Mouse (Mus musculus) ES-Bruce4 (cell line): ENCODE data around the gene Pdzd4. TPM values are rescaled to one million over a fixed set of nuclear protein-coding genes. Genes with fewer than 3 reads are reported as not detected.
A peak's percentile ranks its signal among the peaks of the same experiment; 100 is the strongest.

Experiments used
- H3K27ac ChIP-seq: 2 replicates; pipeline ENCODE4 v1.5.1; 2012; ENCODE audit warnings: low read length, inconsistent platforms; ENCODE audit not compliant: insufficient read depth
- H3K27me3 ChIP-seq: 2 replicates; pipeline ENCODE4 v1.6.1; 2012; ENCODE audit warnings: mild to moderate bottlenecking, low read length, inconsistent platforms; ENCODE audit not compliant: control insufficient read depth, poor library complexity, insufficient read depth, severe bottlenecking
- H3K36me3 ChIP-seq: 2 replicates; pipeline ENCODE4 v1.6.1; 2012; ENCODE audit warnings: inconsistent platforms, mild to moderate bottlenecking, low read length, moderate library complexity; ENCODE audit not compliant: control insufficient read depth, poor library complexity, insufficient read depth, severe bottlenecking
- H3K4me1 ChIP-seq: one replicate; pipeline ENCODE4 v1.8.1; 2011; ENCODE audit warnings: low read length; ENCODE audit not compliant: control insufficient read depth, insufficient read depth
- H3K4me3 ChIP-seq: 2 replicates; pipeline ENCODE4 v1.5.1; 2011; ENCODE audit warnings: low read depth, mild to moderate bottlenecking, low read length
- H3K9ac ChIP-seq: 2 replicates; pipeline ENCODE4 v1.6.1; 2012; ENCODE audit warnings: low read depth, mild to moderate bottlenecking, inconsistent platforms; ENCODE audit not compliant: poor library complexity, severe bottlenecking
- H3K9me3 ChIP-seq: replicated peaks from 2 replicates; pipeline ENCODE4 v1.6.1; 2012; ENCODE audit warnings: mild to moderate bottlenecking, low read length, inconsistent platforms; ENCODE audit not compliant: control insufficient read depth, poor library complexity, insufficient read depth, severe bottlenecking
- CTCF ChIP-seq: IDR thresholded peaks from one replicate; pipeline ENCODE4 v1.8.1; 2011; ENCODE audit warnings: low read depth, low read length
- EP300 ChIP-seq: IDR thresholded peaks from 2 replicates; pipeline ENCODE4 v1.6.1; 2011; ENCODE audit warnings: low read depth, low read length; ENCODE audit not compliant: insufficient read depth
- POLR2A ChIP-seq: IDR thresholded peaks from one replicate; pipeline ENCODE4 v1.8.1; 2011; ENCODE audit warnings: low read length; ENCODE audit not compliant: insufficient read depth
- polyA plus RNA-seq: library from polyadenylated mRNA; stranded (reverse); fragments of >200 nt; gene quantifications from 2 replicates; pipeline ENCODE4 v1.2.4, GENCODE M21; 2011; ENCODE audit warnings: low read depth; ENCODE audit not compliant: missing spikeins, insufficient read depth, insufficient read length

Pdzd4 gene
- polyA plus RNA-seq, 1 experiment = 24.1 TPM

- no peak for TF ChIP-seq EP300
- TF ChIP-seq POLR2A = no peak
- no peak for TF ChIP-seq CTCF
- Histone ChIP-seq H3K4me1 (no peaks in the 10 kb centered on the region), H3K9ac (no peak overlapping the region), H3K36me3 (no peaks in the 10 kb centered on the region), H3K27ac (no peak overlapping the region), H3K9me3 (no peaks in the 10 kb centered on the region), H3K4me3 (no peak overlapping the region), H3K27me3 (no peaks in the 10 kb centered on the region)
Measured at GRCm38 (mm10) chrX:73864692-73865091, 39.9 kb upstream of the Pdzd4 start.

- Histone ChIP-seq H3K4me1 (no peaks in the 10 kb centered on the region), H3K36me3 (no peaks in the 10 kb centered on the region), H3K4me3 (no peak overlapping the region), H3K27me3 (no peaks in the 10 kb centered on the region), H3K9me3 (no peaks in the 10 kb centered on the region), H3K27ac (no peak overlapping the region), H3K9ac (no peak overlapping the region)
- TF ChIP-seq EP300 (no peak), CTCF (no peak), POLR2A (no peak)
Measured at GRCm38 (mm10) chrX:73855087-73855408, 30.3 kb upstream of the Pdzd4 start.

- TF ChIP-seq CTCF (no peak), EP300 (no peak), POLR2A (no peak)
- Histone ChIP-seq H3K36me3 (no peaks in the 10 kb centered on the region), H3K4me1 (no peaks in the 10 kb centered on the region), H3K4me3 (no peak overlapping the region), H3K27ac (no peak overlapping the region), H3K9ac (no peak overlapping the region), H3K27me3 (no peaks in the 10 kb centered on the region), H3K9me3 (no peaks in the 10 kb centered on the region)
Measured at GRCm38 (mm10) chrX:73854326-73855086, 29.7 kb upstream of the Pdzd4 start.

DNA sequence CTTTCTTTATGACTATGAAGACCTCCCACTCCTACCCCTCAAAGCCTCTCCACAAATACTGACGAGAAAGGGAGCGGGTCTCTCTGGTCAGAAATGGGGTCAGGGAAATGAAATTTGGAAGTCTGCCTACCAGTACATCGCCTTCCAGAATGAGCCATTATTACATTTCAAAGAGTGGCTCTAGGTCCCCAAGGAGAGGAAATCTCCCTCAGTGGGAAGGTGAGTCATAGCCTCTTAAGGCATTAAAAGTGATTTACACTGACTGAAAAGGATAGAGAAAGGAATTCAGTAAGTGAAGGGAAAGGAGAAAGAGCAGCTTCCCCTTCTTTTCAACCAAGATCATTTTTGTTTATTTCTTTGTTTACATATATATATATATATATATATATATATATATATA lies 11.9 kb upstream of the Pdzd4 start:
- Histone ChIP-seq H3K27me3 (no peaks in the 10 kb centered on the region), H3K4me1 (no peaks in the 10 kb centered on the region), H3K36me3 (no peaks in the 10 kb centered on the region), H3K27ac (no peak overlapping the region), H3K4me3 (no peak overlapping the region), H3K9ac (no peak overlapping the region), H3K9me3 (no peaks in the 10 kb centered on the region)
- TF ChIP-seq EP300 (no peak), POLR2A (no peak), CTCF (no peak)

DNA sequence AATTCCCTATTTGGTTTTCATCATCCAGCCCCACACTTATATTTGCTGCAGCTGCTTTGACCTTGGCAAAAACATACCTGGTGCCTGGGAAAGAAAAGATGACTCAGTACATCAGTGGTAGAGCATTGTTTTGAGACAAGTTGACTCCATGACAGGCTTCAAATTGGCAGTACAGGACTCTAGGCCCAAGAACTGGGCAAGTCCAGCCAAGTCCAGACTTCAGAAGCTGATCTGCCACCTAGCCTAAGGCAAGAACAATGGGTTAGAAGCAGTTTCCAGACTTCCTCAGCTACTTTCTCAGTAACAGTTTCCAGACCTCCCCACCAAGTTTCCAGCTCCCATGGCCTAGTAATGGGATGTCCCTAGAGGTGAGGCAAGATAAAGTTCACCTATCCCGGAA lies 11.0 kb upstream of the Pdzd4 start:
- no peak overlapping the region for H3K9ac ChIP-seq
- TF ChIP-seq CTCF (no peak), POLR2A (no peak), EP300 (no peak)
- H3K27me3 ChIP-seq = no peaks in the 10 kb centered on the region
- H3K36me3 ChIP-seq = no peaks in the 10 kb centered on the region
- no peaks in the 10 kb centered on the region for H3K9me3 ChIP-seq
- H3K4me1 ChIP-seq = no peaks in the 10 kb centered on the region
- H3K27ac ChIP-seq = peak overlapping the region; percentile 51; the same call in 1 of the 2 replicates
- no peak overlapping the region for H3K4me3 ChIP-seq

- peaks cover 3% of the 10 kb centered on the region; the same call in 1 of the 2 replicates for H3K36me3 ChIP-seq
- TF ChIP-seq EP300 (no peak), POLR2A (no peak), CTCF (no peak)
- no peaks in the 10 kb centered on the region for H3K27me3 ChIP-seq
- peak overlapping the region; percentile 91 for H3K4me3 ChIP-seq
- H3K9ac ChIP-seq = peak overlapping the region; percentile 81
- H3K9me3 ChIP-seq = no peaks in the 10 kb centered on the region
- peak overlapping the region; percentile 55 for H3K27ac ChIP-seq
- peaks cover 2% of the 10 kb centered on the region for H3K4me1 ChIP-seq
Measured at GRCm38 (mm10) chrX:73823747-73824146, 1.0 kb downstream of the Pdzd4 start.
